Mouse (Mus musculus) neural tube, embryonic 13.5 days (tissue): ENCODE data around the gene Zbtb44. TPM values are rescaled to one million over a fixed set of nuclear protein-coding genes. Genes with fewer than 3 reads are reported as not detected.

Source experiments
- ATAC-seq: fragments of 200-750 bp; cut with Nextera tagmentation; 2 replicates; pipeline ENCODE4 v1.8.0; 2017; ENCODE audit warnings: low read depth, mild to moderate bottlenecking, moderate TSS enrichment, moderate library complexity
- H3K27ac ChIP-seq: fragments of 300-500 bp; sonication (generic); replicated peaks from 2 replicates; pipeline ENCODE4 v1.5.1; 2015; ENCODE audit warnings: moderate library complexity, mild to moderate bottlenecking, inconsistent platforms
- H3K27me3 ChIP-seq: fragments of 300-500 bp; sonication (generic); 2 replicates; pipeline ENCODE4 v1.6.1; 2015; ENCODE audit warnings: mild to moderate bottlenecking, inconsistent platforms
- H3K36me3 ChIP-seq: fragments of 300-500 bp; sonication (generic); 2 replicates; pipeline ENCODE4 v1.6.1; 2015; ENCODE audit warnings: mild to moderate bottlenecking, inconsistent platforms
- H3K4me1 ChIP-seq: fragments of 300-500 bp; sonication (generic); replicated peaks from 2 replicates; pipeline ENCODE4 v1.6.1; 2015; ENCODE audit warnings: inconsistent platforms
- H3K4me2 ChIP-seq: fragments of 300-500 bp; sonication (generic); 2 replicates; pipeline ENCODE4 v1.6.1; 2015; ENCODE audit warnings: inconsistent platforms, mild to moderate bottlenecking, moderate library complexity
- H3K4me3 ChIP-seq: fragments of 300-500 bp; sonication (generic); 2 replicates; pipeline ENCODE4 v1.5.1; 2015; ENCODE audit warnings: mild to moderate bottlenecking, inconsistent platforms
- H3K9ac ChIP-seq: fragments of 300-500 bp; sonication (generic); 2 replicates; pipeline ENCODE4 v1.6.1; 2015; ENCODE audit warnings: moderate library complexity, mild to moderate bottlenecking, inconsistent platforms
- H3K9me3 ChIP-seq: fragments of 300-500 bp; sonication (generic); 2 replicates; pipeline ENCODE4 v1.6.1; 2016; ENCODE audit warnings: inconsistent platforms
- WGBS: fragments of 180-500 bp; shearing (Covaris S2); methylation state at CpG from one replicate; pipeline ENCODE4 v1.1.7; 2015; 5-methylcytosine and 5-hydroxymethylcytosine counted together
- polyA plus RNA-seq: library from polyadenylated mRNA; unstranded; fragments of >200 nt; fragmentation: Nextera tagmentation; extraction: Ambion mirVana; gene quantifications from 2 replicates; pipeline ENCODE4 v1.2.1, GENCODE M21; 2015

Gene Zbtb44
- polyA plus RNA-seq, 1 experiment from 2014 or later: 4.7 TPM

- ATAC-seq: no peak
- Histone ChIP-seq H3K4me1 (no peaks in the 10 kb centered on the region), H3K9me3 (no peaks in the 10 kb centered on the region), H3K4me3 (no peak overlapping the region), H3K36me3 (no peaks in the 10 kb centered on the region), H3K27me3 (no peaks in the 10 kb centered on the region), H3K9ac (no peak overlapping the region), H3K27ac (no peak overlapping the region), H3K4me2 (no peak overlapping the region)
- WGBS: 90% methylated on average over 10 of the region's 10 CpGs
These were observed 60.7 kb downstream of the Zbtb44 start for GRCm38 (mm10) chr9:31091162-31091581.

GRCm38 (mm10) chr9:31092111-31092832 lies 61.8 kb downstream of the Zbtb44 start:
- 91% methylated on average over 18 of the region's 18 CpGs for WGBS

GRCm38 (mm10) chr9:31092833-31093195 lies 62.4 kb downstream of the Zbtb44 start:
- H3K4me3 ChIP-seq: no peak overlapping the region
- no peak for ATAC-seq
- 0 out of 2 replicates have a peak, but pooled peaks cover 3% of the 10 kb centered on the region for H3K4me1 ChIP-seq
- H3K27me3 ChIP-seq: no peaks in the 10 kb centered on the region
- H3K9ac ChIP-seq: no peak overlapping the region
- 96% methylated on average over 10 of the region's 10 CpGs for WGBS
- no peak overlapping the region for H3K27ac ChIP-seq
- no peaks in the 10 kb centered on the region for H3K9me3 ChIP-seq
- no peaks in the 10 kb centered on the region for H3K36me3 ChIP-seq
- H3K4me2 ChIP-seq: no peak overlapping the region

More at GRCm38 (mm10) chr9:31092111-31092832, 61.8 kb downstream of the Zbtb44 start:
- Histone ChIP-seq H3K9me3 (no peaks in the 10 kb centered on the region), H3K4me1 (no peaks in the 10 kb centered on the region), H3K27ac (no peak overlapping the region), H3K4me3 (no peak overlapping the region), H3K9ac (no peak overlapping the region), H3K27me3 (no peaks in the 10 kb centered on the region), H3K4me2 (no peak overlapping the region), H3K36me3 (no peaks in the 10 kb centered on the region)
- ATAC-seq: no peak

- Histone ChIP-seq H3K9me3 (no peaks in the 10 kb centered on the region), H3K27me3 (no peaks in the 10 kb centered on the region), H3K9ac (no peak overlapping the region), H3K27ac (no peak overlapping the region), H3K4me3 (no peak overlapping the region), H3K4me2 (no peak overlapping the region), H3K4me1 (0 out of 2 replicates have a peak, but pooled peaks cover 3% of the 10 kb centered on the region), H3K36me3 (no peaks in the 10 kb centered on the region)
- no peak; the same call in 1 of the 2 replicates for ATAC-seq
- WGBS: 87% methylated on average over 20 of the region's 20 CpGs
These were observed 66.9 kb downstream of the Zbtb44 start for GRCm38 (mm10) chr9:31097088-31098082.

GRCm38 (mm10) chr9:31098118-31098517 lies 67.7 kb downstream of the Zbtb44 start:
- Histone ChIP-seq H3K27ac (no peak overlapping the region), H3K9ac (no peak overlapping the region), H3K4me3 (no peak overlapping the region), H3K4me2 (no peak overlapping the region), H3K4me1 (0 out of 2 replicates have a peak, but pooled peaks cover 3% of the 10 kb centered on the region), H3K9me3 (no peaks in the 10 kb centered on the region), H3K36me3 (no peaks in the 10 kb centered on the region), H3K27me3 (no peaks in the 10 kb centered on the region)
- ATAC-seq: no peak
- WGBS: 76% methylated on average over 6 of the region's 6 CpGs

- Histone ChIP-seq H3K36me3 (no peaks in the 10 kb centered on the region), H3K4me3 (no peak overlapping the region), H3K4me2 (no peak overlapping the region), H3K27me3 (no peaks in the 10 kb centered on the region), H3K9me3 (no peaks in the 10 kb centered on the region), H3K4me1 (no peaks in the 10 kb centered on the region), H3K9ac (no peak overlapping the region), H3K27ac (no peak overlapping the region)
- WGBS: 87% methylated on average over 8 of the region's 8 CpGs
- no peak for ATAC-seq
These were observed 78.0 kb downstream of the Zbtb44 start for GRCm38 (mm10) chr9:31108464-31108863.

- Histone ChIP-seq H3K36me3 (no peaks in the 10 kb centered on the region), H3K4me1 (no peaks in the 10 kb centered on the region), H3K27ac (no peak overlapping the region), H3K9ac (no peak overlapping the region), H3K9me3 (no peaks in the 10 kb centered on the region), H3K4me3 (no peak overlapping the region), H3K27me3 (no peaks in the 10 kb centered on the region), H3K4me2 (no peak overlapping the region)
- no peak for ATAC-seq
These were observed 85.1 kb downstream of the Zbtb44 start for GRCm38 (mm10) chr9:31115586-31115985.

- no peak overlapping the region for H3K4me3 ChIP-seq
- H3K27me3 ChIP-seq: no peaks in the 10 kb centered on the region
- H3K9me3 ChIP-seq: no peaks in the 10 kb centered on the region
- no peaks in the 10 kb centered on the region for H3K4me1 ChIP-seq
- H3K4me2 ChIP-seq: no peak overlapping the region
- H3K9ac ChIP-seq: no peak overlapping the region
- no peaks in the 10 kb centered on the region for H3K36me3 ChIP-seq
- no peak for ATAC-seq
- WGBS: 94% methylated on average over 11 of the region's 11 CpGs
- H3K27ac ChIP-seq: no peak overlapping the region
These were observed 86.6 kb downstream of the Zbtb44 start for GRCm38 (mm10) chr9:31117088-31117487.

GRCm38 (mm10) chr9:31117488-31117887 lies 87.0 kb downstream of the Zbtb44 start:
- no peak for ATAC-seq
- Histone ChIP-seq H3K9me3 (no peaks in the 10 kb centered on the region), H3K27me3 (no peaks in the 10 kb centered on the region), H3K4me3 (no peak overlapping the region), H3K4me1 (no peaks in the 10 kb centered on the region), H3K9ac (no peak overlapping the region), H3K36me3 (no peaks in the 10 kb centered on the region), H3K27ac (no peak overlapping the region), H3K4me2 (no peak overlapping the region)
- WGBS: 90% methylated on average over 6 of the region's 6 CpGs

GRCm38 (mm10) chr9:31118520-31119298 lies 88.3 kb downstream of the Zbtb44 start:
- ATAC-seq: no peak
- Histone ChIP-seq H3K4me2 (no peak overlapping the region), H3K36me3 (no peaks in the 10 kb centered on the region), H3K27ac (no peak overlapping the region), H3K4me3 (no peak overlapping the region), H3K27me3 (no peaks in the 10 kb centered on the region), H3K4me1 (no peaks in the 10 kb centered on the region), H3K9ac (no peak overlapping the region), H3K9me3 (no peaks in the 10 kb centered on the region)
- 39% methylated on average over 11 of the region's 11 CpGs for WGBS

GRCm38 (mm10) chr9:31119405-31119804 lies 89.0 kb downstream of the Zbtb44 start:
- Histone ChIP-seq H3K9ac (no peak overlapping the region), H3K4me2 (no peak overlapping the region), H3K27me3 (no peaks in the 10 kb centered on the region), H3K27ac (no peak overlapping the region), H3K4me1 (no peaks in the 10 kb centered on the region), H3K9me3 (no peaks in the 10 kb centered on the region), H3K4me3 (no peak overlapping the region), H3K36me3 (no peaks in the 10 kb centered on the region)
- no peak for ATAC-seq
- WGBS: 79% methylated on average over 5 of the region's 5 CpGs
